Mouse (Mus musculus): ENCODE data around the gene Wscd2. TPM values are rescaled to one million over a fixed set of nuclear protein-coding genes. Genes with fewer than 3 reads are reported as not detected.

Wscd2 gene
- polyA plus RNA-seq, 1 experiment from 2014 or later = 1.5 TPM

GRCm38 (mm10) chr5:113538826-113539225, 48.7 kb downstream of the Wscd2 start:
- H3K9ac ChIP-seq (ENCODE audit: low read length) = no peak overlapping the region
- H3K4me2 ChIP-seq (ENCODE audit: low read depth, low read length) = no peak overlapping the region
- H3K4me3 ChIP-seq (ENCODE audit: low read length) = no peak overlapping the region
- WGBS = 64% methylated on average over 1 of the region's 1 CpGs
- ATAC-seq (replicated peaks; ENCODE audit: extremely low read depth, insufficient read depth, low FRiP score) = no peak
- H3K9me3 ChIP-seq (replicated peaks; ENCODE audit: control insufficient read depth, low read length) = no peaks in the 10 kb centered on the region
- peaks cover 9% of the 10 kb centered on the region for H3K27me3 ChIP-seq (ENCODE audit: control insufficient read depth, insufficient read depth, low read length)
- H3K36me3 ChIP-seq (ENCODE audit: control insufficient read depth, insufficient read depth) = no peaks in the 10 kb centered on the region
- no peaks in the 10 kb centered on the region for H3K4me1 ChIP-seq (ENCODE audit: control insufficient read depth, insufficient read depth, low read length)
- H3K27ac ChIP-seq (ENCODE audit: low read length) = no peak overlapping the region

- H3K4me3 ChIP-seq (ENCODE audit: low read length) = no peak overlapping the region
- no peak for ATAC-seq (replicated peaks; ENCODE audit: extremely low read depth, insufficient read depth, low FRiP score)
- no peak overlapping the region for H3K4me2 ChIP-seq (ENCODE audit: low read depth, low read length)
- no peak overlapping the region for H3K27ac ChIP-seq (ENCODE audit: low read length)
- no peaks in the 10 kb centered on the region for H3K4me1 ChIP-seq (ENCODE audit: control insufficient read depth, insufficient read depth, low read length)
- peaks cover 12% of the 10 kb centered on the region for H3K27me3 ChIP-seq (ENCODE audit: control insufficient read depth, insufficient read depth, low read length)
- 85% methylated on average over 2 of the region's 2 CpGs for WGBS
- H3K36me3 ChIP-seq (ENCODE audit: control insufficient read depth, insufficient read depth) = no peaks in the 10 kb centered on the region
- H3K9ac ChIP-seq (ENCODE audit: low read length) = no peak overlapping the region
- H3K9me3 ChIP-seq (replicated peaks; ENCODE audit: control insufficient read depth, low read length) = no peaks in the 10 kb centered on the region
Observed at GRCm38 (mm10) chr5:113539438-113539837, 49.3 kb downstream of the Wscd2 start.

- H3K36me3 ChIP-seq (ENCODE audit: control insufficient read depth, insufficient read depth) = no peaks in the 10 kb centered on the region
- no peak for ATAC-seq (replicated peaks; ENCODE audit: extremely low read depth, insufficient read depth, low FRiP score)
- H3K27ac ChIP-seq (ENCODE audit: low read length) = no peak overlapping the region
- no peak overlapping the region for H3K4me3 ChIP-seq (ENCODE audit: low read length)
- H3K4me1 ChIP-seq (ENCODE audit: control insufficient read depth, insufficient read depth, low read length) = no peaks in the 10 kb centered on the region
- peaks cover 12% of the 10 kb centered on the region for H3K27me3 ChIP-seq (ENCODE audit: control insufficient read depth, insufficient read depth, low read length)
- WGBS = 77% methylated on average over 7 of the region's 7 CpGs
- no peak overlapping the region for H3K9ac ChIP-seq (ENCODE audit: low read length)
- no peaks in the 10 kb centered on the region for H3K9me3 ChIP-seq (replicated peaks; ENCODE audit: control insufficient read depth, low read length)
- no peak overlapping the region for H3K4me2 ChIP-seq (ENCODE audit: low read depth, low read length)
Observed at GRCm38 (mm10) chr5:113539858-113540257, 49.7 kb downstream of the Wscd2 start.

GRCm38 (mm10) chr5:113541196-113541595, 51.1 kb downstream of the Wscd2 start:
- Histone ChIP-seq H3K4me3 (ENCODE audit: low read length) (no peak overlapping the region), H3K9me3 (replicated peaks; ENCODE audit: control insufficient read depth, low read length) (no peaks in the 10 kb centered on the region), H3K4me1 (ENCODE audit: control insufficient read depth, insufficient read depth, low read length) (no peaks in the 10 kb centered on the region), H3K9ac (ENCODE audit: low read length) (no peak overlapping the region), H3K27ac (ENCODE audit: low read length) (no peak overlapping the region), H3K27me3 (ENCODE audit: control insufficient read depth, insufficient read depth, low read length) (peaks cover 12% of the 10 kb centered on the region), H3K4me2 (ENCODE audit: low read depth, low read length) (no peak overlapping the region), H3K36me3 (ENCODE audit: control insufficient read depth, insufficient read depth) (no peaks in the 10 kb centered on the region)
- 59% methylated on average over 5 of the region's 5 CpGs for WGBS
- no peak for ATAC-seq (replicated peaks; ENCODE audit: extremely low read depth, insufficient read depth, low FRiP score)

GRCm38 (mm10) chr5:113542885-113543476, 52.8 kb downstream of the Wscd2 start:
- peaks cover 12% of the 10 kb centered on the region for H3K27me3 ChIP-seq (ENCODE audit: control insufficient read depth, insufficient read depth, low read length)
- H3K9ac ChIP-seq (ENCODE audit: low read length) = no peak overlapping the region
- H3K36me3 ChIP-seq (ENCODE audit: control insufficient read depth, insufficient read depth) = no peaks in the 10 kb centered on the region

GRCm38 (mm10) chr5:113547949-113548700, 58.0 kb downstream of the Wscd2 start:
- Histone ChIP-seq H3K4me2 (ENCODE audit: low read depth, low read length) (no peak overlapping the region), H3K4me3 (ENCODE audit: low read length) (no peak overlapping the region), H3K27me3 (ENCODE audit: control insufficient read depth, insufficient read depth, low read length) (peaks cover 25% of the 10 kb centered on the region; the same call in 1 of the 2 replicates), H3K27ac (ENCODE audit: low read length) (no peak overlapping the region), H3K9ac (ENCODE audit: low read length) (no peak overlapping the region), H3K4me1 (ENCODE audit: control insufficient read depth, insufficient read depth, low read length) (peaks cover 3% of the 10 kb centered on the region; the same call in 1 of the 2 replicates), H3K36me3 (ENCODE audit: control insufficient read depth, insufficient read depth) (no peaks in the 10 kb centered on the region), H3K9me3 (replicated peaks; ENCODE audit: control insufficient read depth, low read length) (no peaks in the 10 kb centered on the region)
- WGBS = 50% methylated on average over 14 of the region's 14 CpGs
- ATAC-seq (replicated peaks; ENCODE audit: extremely low read depth, insufficient read depth, low FRiP score) = no peak

More at GRCm38 (mm10) chr5:113542885-113543476, 52.8 kb downstream of the Wscd2 start:
- H3K9me3 ChIP-seq (replicated peaks; ENCODE audit: control insufficient read depth, low read length) = no peaks in the 10 kb centered on the region
- ATAC-seq (replicated peaks; ENCODE audit: extremely low read depth, insufficient read depth, low FRiP score) = no peak
- 41% methylated on average over 10 of the region's 10 CpGs for WGBS
- H3K4me1 ChIP-seq (ENCODE audit: control insufficient read depth, insufficient read depth, low read length) = no peaks in the 10 kb centered on the region
- no peak overlapping the region for H3K4me2 ChIP-seq (ENCODE audit: low read depth, low read length)
- H3K4me3 ChIP-seq (ENCODE audit: low read length) = no peak overlapping the region
- H3K27ac ChIP-seq (ENCODE audit: low read length) = no peak overlapping the region

- peaks cover 23% of the 10 kb centered on the region; the same call in 1 of the 2 replicates for H3K27me3 ChIP-seq (ENCODE audit: control insufficient read depth, insufficient read depth, low read length)
- no peak for ATAC-seq (replicated peaks; ENCODE audit: extremely low read depth, insufficient read depth, low FRiP score)
- H3K36me3 ChIP-seq (ENCODE audit: control insufficient read depth, insufficient read depth) = no peaks in the 10 kb centered on the region
- H3K4me3 ChIP-seq (ENCODE audit: low read length) = no peak overlapping the region
- H3K27ac ChIP-seq (ENCODE audit: low read length) = no peak overlapping the region
- 51% methylated on average over 8 of the region's 8 CpGs for WGBS
- peaks cover 3% of the 10 kb centered on the region; the same call in 1 of the 2 replicates for H3K4me1 ChIP-seq (ENCODE audit: control insufficient read depth, insufficient read depth, low read length)
- H3K9ac ChIP-seq (ENCODE audit: low read length) = no peak overlapping the region
- H3K4me2 ChIP-seq (ENCODE audit: low read depth, low read length) = no peak overlapping the region
- no peaks in the 10 kb centered on the region for H3K9me3 ChIP-seq (replicated peaks; ENCODE audit: control insufficient read depth, low read length)
Observed at GRCm38 (mm10) chr5:113550249-113550648, 60.1 kb downstream of the Wscd2 start.

- Histone ChIP-seq H3K9me3 (replicated peaks; ENCODE audit: control insufficient read depth, low read length) (no peaks in the 10 kb centered on the region), H3K4me3 (ENCODE audit: low read length) (no peak overlapping the region), H3K36me3 (ENCODE audit: control insufficient read depth, insufficient read depth) (no peaks in the 10 kb centered on the region), H3K27me3 (ENCODE audit: control insufficient read depth, insufficient read depth, low read length) (peaks cover 23% of the 10 kb centered on the region; the same call in 1 of the 2 replicates), H3K27ac (ENCODE audit: low read length) (no peak overlapping the region), H3K9ac (ENCODE audit: low read length) (no peak overlapping the region), H3K4me1 (ENCODE audit: control insufficient read depth, insufficient read depth, low read length) (peaks cover 3% of the 10 kb centered on the region; the same call in 1 of the 2 replicates), H3K4me2 (ENCODE audit: low read depth, low read length) (no peak overlapping the region)
- no peak for ATAC-seq (replicated peaks; ENCODE audit: extremely low read depth, insufficient read depth, low FRiP score)
- 36% methylated on average over 19 of the region's 19 CpGs for WGBS
Observed at GRCm38 (mm10) chr5:113550759-113551158, 60.6 kb downstream of the Wscd2 start.

- Histone ChIP-seq H3K27me3 (ENCODE audit: control insufficient read depth, insufficient read depth, low read length) (peaks cover 23% of the 10 kb centered on the region; the same call in 1 of the 2 replicates), H3K27ac (ENCODE audit: low read length) (no peak overlapping the region)
- 8% methylated on average over 9 of the region's 9 CpGs for WGBS
Observed at GRCm38 (mm10) chr5:113553402-113553897, 63.3 kb downstream of the Wscd2 start.

More at GRCm38 (mm10) chr5:113553402-113553897, 63.3 kb downstream of the Wscd2 start:
- H3K9ac ChIP-seq (ENCODE audit: low read length) = no peak overlapping the region
- H3K36me3 ChIP-seq (ENCODE audit: control insufficient read depth, insufficient read depth) = no peaks in the 10 kb centered on the region
- H3K4me1 ChIP-seq (ENCODE audit: control insufficient read depth, insufficient read depth, low read length) = peaks cover 2% of the 10 kb centered on the region; the same call in 1 of the 2 replicates
- no peak overlapping the region for H3K4me2 ChIP-seq (ENCODE audit: low read depth, low read length)
- no peaks in the 10 kb centered on the region for H3K9me3 ChIP-seq (replicated peaks; ENCODE audit: control insufficient read depth, low read length)
- no peak overlapping the region for H3K4me3 ChIP-seq (ENCODE audit: low read length)
- ATAC-seq (replicated peaks; ENCODE audit: extremely low read depth, insufficient read depth, low FRiP score) = no peak

Measured in heart, embryonic 16.5 days (tissue).